Mouse (Mus musculus) spleen, postnatal 14 days (tissue): ENCODE data around the gene D430041D05Rik.

Experiments used
- DNase-seq, 2 experiments: peaks; one replicate each; pipeline ENCODE4 v3.0.0; 2021 to 2022; ENCODE audit warnings: low spot score in 2 of 2

Gene D430041D05Rik

DNA sequence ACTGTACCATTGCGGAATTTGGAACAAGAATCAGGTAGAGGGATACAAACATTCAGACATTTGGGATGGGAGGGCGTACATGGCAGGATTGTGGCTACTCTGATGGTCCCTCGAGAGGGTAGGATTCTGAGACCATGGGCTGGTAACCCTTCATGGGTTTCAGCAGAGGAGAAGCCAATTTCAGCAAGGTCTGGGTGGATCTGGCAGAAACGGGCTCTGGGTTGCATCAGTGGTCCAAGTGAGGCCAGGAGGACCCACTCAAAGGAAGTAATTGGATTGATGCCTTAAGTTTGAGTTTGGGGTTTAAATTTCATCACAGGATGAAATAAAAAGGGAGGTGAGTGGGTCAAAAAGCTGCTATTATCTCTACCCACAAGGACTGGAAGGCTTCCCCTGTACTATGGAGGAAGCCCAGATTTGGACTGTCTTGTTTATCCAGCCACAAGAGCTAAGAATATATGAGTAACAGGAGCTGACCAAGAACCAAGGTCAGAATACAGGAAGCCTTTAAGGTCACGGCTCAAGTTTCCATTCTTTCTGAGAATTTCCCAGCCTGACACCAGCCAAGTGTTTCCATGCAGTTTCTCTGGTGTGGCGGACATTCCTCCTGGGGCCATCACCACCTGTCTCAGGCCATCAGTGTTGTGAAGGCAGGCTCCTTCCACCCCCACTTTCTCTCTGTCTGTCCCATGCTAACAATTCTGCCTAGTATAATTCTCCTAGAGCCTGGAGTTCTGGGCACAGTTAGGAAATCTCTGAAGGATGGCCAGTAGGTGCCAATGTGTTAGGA is 260.0 kb downstream of the D430041D05Rik start:
- no peak for DNase-seq

DNA sequence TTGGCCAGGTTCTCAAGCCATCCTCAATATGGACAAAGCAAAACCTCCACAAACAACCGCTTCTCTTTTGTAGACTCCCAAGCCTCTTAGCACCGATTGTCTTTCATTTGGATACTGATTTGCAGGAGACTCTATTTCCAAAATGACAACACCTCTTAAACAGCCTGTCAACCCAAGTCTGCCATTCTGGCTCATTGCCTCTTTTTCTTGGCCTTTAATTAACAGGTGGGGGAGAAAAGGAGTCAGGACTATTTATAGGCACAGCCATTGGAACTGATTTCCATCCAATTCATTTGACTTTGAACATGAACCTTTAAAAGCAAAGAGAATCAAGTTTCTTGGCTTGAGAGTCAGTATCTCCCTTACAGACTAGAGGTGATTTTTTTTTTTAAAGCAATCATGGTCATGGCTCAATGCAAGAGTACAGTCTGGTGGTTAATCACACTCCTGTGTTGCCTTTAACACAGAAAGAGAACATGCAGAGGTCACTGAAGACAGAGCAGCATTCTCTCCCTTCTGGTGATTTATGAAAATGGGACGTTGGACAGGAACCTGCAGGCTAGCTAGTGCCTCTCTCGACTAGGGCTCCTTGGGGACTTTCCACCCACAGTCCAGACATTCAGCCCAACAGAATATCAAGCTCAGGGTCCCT is 262.8 kb downstream of the D430041D05Rik start:
- DNase-seq, result no peak

DNA sequence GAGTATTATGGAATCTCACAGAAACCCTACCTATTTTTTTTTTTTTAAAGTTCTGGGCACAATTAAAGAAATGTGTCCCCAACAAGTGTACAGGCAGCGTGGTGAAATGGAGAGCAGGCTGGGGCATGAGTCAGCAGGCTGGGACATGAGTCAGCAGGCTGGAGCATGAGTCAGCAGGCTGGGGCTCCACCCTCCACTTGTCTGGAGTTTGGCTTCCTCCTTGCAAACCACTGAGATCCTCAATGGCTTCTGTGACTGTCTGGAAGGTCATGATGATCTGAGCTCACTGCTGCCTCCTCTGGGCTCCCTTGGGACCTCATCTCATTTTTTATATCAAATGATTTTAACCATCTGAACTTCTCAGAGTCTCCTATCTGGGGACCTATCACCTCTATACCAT is 264.8 kb downstream of the D430041D05Rik start:
- DNase-seq, result peak; percentile 34 to 46

DNA sequence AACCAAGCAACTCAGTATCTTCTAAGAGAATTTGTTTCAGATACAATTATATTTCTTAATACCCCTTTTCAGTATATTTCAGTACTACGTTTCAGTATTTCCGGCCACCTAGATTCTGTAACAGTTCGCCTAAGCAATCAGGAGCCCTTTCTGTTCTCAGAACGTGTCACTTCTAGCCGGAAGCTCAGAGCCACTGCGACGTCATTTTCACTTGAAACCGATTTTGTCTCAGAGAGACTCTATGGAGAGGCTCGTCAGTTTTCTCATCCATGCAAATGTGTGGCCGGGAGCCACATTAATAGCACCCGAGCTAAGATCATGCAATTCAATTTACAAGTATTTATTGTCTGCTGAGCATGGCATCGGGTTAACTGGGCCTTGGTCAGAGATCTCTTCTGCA is 266.8 kb downstream of the D430041D05Rik start:
- DNase-seq, result no peak

DNA sequence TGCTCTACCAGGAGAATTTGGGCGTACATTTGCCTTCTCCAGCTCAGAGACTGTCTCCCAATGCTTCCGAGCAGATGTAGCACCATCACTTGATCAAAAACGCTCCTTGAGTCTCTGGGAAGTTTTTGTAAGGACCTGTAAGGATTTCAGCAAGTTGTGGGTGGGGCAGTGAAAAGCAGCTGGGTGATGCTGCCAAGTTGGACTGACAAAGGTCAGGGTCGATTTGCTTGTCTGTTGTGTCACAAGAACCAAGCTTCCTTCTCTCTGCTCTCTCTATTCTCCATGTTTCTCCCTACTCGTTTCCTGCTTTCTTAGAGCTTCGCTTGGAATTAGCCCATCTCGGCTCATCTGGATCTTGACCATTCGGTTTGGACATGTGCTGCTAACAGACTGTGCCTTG is 268.7 kb downstream of the D430041D05Rik start:
- DNase-seq, result no peak

DNA sequence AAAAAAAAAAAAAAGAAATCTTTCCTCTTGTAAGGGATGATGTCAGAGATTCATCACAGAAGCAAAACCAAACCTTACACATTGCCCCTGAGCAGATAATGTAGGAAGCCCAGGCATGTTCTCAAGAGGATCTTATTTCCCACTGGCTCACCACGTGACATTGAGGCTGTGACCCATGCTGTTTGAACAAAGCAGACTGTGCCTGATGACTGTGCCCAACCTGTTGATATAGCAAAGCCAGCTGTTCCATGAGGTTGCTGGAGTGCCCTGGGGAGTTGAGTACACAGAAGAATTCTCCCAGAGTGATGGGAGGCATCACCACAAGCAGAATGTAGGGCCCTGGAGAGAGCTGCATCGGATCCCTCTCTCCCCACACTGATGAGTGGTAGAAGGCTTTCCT is 274.9 kb downstream of the D430041D05Rik start:
- no peak for DNase-seq

DNA sequence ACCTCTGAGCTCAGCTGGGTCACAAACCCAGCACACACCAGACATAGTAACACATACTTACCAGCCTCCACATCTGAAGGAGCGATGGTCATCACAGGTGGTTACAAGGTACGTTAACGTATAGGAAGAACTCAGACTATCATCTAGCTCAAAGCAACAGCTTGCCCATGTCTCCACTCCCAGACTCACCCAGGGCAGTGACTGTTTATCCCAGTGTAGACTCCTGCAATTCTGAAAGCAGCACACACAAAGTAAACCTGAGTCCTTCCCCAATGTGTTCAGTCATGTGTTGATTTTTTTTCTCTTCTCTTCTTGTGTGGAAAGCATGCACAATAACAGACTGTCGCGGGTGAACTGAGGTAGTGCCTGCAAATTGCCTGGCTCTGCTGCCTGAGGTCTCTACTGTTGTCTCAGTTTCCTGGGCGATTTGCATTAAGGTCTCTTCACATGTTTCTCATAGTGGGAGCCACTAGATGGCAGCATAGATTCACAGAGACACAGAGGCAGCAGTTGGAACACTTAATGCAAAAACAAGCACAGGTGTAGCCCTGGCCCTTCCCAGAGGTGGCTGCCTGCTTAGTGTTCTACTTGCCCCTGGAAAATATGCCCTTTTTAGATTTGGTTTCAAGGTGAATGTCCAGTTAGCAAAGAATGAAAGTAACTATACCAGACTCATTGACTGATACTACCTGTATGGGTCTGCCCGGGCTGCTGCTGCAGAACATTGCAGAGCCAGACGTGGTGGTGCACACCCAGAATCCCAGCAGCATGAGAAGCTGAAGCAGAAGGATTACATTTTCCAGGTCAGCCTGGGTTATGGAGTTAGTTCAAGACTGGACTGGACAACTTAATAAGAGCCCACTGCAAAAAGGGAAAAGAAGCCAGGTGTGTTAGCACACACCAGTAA is 276.4 kb downstream of the D430041D05Rik start:
- DNase-seq, result peak in 1 of 2 experiments; percentile 57

DNA sequence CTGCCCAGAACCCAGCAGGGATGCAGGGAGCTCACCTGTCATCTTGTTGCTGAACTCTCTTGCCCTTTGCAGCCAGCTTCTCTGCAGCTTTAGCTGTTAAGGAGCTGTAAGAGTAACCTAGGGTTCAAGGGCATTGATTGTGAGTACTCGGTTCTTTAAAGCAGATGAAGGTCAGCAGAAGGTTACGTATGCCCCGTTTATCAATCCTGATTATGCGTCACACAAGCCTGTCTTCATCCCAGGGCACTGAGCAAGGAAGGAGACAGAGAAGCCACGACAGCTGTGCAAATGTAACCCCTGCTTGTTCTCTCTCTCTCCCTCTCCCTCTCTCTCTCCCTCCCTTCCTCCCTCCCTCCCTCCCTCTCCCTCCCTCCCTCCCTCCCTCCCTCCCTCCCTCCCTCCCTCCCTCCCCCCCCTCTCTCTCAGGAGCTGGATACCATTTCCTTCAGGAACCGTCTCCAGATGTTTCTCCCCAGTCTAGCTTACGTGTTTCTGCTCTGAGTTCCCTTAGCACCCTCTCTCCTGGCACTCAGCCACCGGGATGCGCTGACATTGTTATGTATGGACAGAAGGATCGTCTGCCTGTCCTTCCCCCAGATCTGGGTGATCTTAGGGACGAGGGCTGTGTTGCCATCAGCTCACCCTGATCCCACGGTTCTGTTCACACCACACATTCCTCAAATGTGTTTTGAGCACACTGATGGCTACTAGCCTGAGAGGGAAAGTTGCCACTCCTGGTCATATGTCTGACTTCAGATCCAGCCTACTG is 277.6 kb downstream of the D430041D05Rik start:
- DNase-seq, result no peak

DNA sequence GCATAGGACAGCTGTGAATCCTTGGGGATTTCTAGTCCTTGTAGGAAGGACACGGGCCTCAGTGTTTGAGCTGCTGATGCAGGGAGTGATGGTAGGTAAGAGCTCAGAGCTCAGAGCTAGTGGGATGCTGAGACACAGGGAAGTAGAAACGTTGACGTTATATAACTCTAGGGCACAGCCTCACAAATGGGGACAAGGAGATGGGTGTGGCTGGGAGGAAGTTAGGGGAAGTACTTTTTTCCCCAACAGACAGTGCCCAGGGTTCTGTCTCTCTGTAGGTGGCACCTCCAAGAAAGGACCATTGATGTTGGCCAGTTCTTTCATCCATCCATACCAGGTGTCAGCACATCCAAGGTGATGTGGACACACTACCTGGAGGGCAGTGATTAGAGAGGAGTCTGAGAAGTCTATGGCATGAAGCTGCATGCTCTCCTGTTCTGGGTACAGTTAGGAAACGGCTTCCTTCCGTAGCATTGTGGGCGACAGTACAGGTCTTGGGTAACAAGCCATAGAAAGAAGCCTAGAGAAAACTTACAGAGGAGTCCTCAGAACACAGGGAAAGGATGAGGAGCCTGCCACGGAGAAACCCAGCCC is 278.4 kb downstream of the D430041D05Rik start:
- no peak for DNase-seq

DNA sequence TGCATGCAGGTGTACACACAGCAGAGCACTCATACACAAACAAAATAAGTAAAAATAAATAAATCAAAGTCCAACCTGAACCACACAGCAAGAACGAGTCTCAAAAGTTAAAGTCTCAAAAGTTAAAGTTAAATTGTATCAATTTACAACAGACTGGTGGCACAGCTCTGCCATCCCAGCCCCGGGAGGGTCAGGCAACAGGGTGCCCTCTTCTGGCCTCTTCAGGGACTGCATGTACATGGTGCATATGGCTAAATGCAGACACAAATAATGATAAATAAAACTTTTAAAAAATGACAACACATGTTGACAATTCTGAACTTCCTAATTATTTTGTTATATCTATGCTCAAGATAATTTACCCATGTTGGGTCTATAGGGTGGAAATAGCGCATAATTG is 279.8 kb downstream of the D430041D05Rik start:
- DNase-seq, result peak; percentile 67 to 82

DNA sequence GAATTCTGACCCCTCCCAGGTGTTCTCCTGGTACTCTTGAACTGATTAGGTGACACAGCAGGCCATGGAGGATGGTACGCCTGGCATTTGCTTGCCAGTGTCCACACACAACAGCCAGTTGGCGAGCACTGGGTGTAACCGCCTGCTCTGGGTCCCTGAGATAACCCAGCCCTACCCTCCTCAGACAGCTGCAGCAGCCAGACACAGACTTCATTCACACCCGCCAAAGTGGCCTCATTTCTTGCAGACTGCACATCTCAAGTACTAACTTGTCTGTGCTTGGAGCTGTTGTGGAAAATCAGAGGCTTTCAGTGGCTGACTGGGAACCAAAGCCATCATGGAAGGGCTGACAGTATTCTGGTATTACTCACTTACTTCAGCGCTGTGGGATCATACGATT is 280.6 kb downstream of the D430041D05Rik start:
- DNase-seq, result peak; percentile 44 to 53

DNA sequence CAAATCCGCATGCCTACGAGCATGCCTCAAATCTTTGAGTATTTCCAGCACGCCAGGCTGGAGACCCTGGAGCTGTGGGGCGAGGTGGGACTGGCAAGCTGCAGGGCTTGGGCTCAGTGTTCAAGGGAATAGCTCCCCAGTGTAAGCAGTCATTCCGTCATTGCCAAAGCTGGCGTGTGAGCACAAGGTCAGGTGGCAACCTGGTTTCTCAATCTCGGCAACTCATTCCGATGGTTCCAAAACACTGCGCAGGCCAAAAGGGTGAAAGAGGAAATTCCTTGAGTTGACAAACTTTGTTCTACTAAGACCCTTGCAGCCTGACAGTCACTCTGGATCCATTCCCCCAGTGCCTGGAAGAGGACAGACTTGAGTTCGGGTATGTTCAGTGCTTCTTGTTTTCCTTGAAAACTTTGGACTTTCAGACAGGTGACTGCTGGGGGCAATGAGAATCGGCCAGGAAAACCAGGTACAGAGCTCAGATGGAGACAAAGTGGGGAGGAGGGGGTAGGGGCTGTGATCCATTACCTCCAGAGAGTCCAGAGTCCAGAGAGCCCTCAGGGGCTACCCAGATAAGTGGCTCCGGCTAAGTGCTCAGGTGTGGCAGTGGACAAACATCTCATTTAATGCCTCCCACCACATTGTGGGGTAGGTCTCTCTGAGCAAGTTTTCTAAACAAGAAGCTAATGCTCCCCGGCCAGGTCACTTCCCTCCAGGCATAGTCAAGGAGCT is 281.8 kb downstream of the D430041D05Rik start:
- no peak for DNase-seq

DNA sequence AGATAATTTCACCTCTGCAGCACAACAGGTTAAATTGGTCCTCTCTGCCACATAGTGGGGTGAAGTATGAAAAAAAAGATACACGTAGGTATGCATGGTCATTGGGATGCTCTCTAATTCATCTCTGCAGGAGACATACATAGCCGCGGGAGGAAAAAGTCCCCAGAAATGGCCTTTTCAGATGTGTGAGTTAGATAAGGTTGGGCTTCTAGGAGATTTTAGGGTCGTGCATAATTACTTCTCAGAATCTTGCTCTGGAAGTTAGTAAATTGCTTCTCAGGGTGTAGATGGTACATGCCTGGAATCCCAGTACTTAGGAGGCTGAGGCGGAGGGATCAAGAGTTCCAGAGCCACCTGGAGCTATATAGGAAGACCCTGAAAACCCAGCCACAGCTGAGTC is 286.7 kb downstream of the D430041D05Rik start:
- DNase-seq, result no peak

DNA sequence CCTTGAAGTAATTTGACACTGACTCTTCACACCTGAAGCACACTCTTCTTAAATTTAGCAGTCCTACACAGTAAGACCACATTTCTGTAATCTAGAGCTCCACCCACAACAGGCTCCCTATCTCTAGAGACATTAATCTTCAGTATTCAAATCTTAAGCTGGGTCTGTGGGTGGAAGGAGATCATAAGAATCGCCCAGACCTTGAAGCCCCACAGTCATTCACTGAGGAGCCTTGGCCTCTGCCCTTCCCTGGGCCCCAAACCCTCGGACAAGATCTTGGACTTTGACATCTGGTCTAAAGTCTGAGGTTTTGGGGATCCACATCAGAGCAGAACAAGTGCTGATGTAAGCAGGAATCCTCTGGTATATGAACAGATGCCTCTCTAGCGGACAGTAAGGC is 287.3 kb downstream of the D430041D05Rik start:
- DNase-seq, result peak in 1 of 2 experiments; percentile 16

DNA sequence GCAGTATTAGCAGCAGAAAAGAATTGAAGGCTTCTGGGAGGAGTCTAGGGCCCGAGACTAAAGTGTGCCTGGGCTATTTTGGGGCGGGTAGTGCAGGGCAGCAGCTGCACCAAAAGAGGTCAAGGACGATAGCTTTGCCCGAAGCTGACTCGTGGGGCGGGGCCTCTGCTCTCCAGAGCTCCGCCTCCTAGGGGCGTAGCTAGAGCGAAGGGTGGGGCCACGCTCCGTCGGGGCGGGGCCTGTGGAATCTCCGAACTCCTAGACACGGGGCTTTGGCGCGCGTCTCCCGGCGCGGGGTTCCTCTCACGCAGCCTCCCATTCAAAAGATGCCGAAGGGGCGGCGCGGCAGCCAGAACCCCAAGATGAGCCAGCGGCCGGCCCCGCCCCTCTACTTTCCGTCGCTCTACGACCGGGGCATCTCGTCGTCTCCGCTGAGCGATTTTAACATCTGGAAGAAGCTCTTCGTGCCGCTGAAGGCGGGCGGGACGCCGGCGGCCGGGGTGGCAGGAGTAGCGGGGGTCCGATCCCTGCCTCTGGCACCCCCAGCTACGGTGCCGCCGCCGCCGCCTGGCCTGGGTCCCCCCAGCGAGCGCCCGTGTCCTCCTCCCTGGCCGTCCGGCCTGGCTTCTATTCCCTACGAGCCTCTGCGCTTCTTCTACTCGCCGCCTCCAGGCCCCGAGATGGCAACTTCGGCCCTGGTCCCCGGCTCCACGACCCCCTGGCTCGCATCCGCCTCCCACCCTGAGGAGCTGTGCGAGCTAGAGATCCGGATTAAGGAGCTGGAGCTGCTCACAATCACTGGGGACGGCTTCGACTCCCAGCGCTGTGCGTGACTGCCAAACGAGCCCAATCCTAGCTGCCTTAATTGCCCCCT is 288.1 kb downstream of the D430041D05Rik start, which contains the start of gene A930018P22Rik:
Gene A930018P22Rik (plus strand): TSS at position 265 of the 874 bp plus-strand sequence.
- peak; percentile 91 for DNase-seq

DNA sequence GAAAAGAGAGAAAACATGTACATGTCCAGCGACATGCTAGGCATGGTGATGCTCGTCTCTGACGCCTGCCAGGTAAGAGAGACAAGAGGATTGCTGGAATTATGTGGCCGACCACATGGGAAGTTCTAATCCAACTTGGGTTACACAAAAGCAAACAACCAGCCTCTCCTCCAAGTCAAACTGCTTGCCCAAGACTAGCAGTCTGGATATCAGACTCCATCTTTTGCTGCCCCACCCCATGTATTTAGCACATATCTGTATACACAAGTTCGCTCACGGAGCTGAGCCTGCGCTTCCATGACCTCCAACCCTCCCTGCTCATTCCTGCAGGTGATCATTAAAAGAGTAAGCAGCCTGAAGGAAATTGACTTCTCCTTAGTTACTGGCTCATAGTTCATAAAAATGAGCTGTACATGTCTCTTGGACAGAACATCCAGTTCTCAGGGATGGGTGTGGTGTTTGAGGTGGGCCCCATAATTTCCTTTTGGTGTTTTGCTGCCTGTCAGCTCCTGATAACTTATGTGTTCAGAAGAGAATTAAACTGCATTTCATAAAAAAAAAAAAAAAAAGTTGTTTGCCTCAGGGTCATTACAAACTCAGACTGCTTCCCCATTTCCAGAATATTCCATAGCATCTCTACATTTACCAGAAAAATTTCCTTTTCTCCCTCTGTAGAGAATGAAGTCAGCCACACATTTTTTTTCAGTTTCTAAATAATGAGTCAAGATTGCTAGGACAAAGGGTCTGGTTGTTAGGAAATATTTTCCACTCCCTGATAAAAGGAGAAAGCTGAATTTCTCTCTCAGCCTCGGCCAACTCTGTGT is 288.9 kb downstream of the D430041D05Rik start:
- peak in 1 of 2 experiments; percentile 13 for DNase-seq

DNA sequence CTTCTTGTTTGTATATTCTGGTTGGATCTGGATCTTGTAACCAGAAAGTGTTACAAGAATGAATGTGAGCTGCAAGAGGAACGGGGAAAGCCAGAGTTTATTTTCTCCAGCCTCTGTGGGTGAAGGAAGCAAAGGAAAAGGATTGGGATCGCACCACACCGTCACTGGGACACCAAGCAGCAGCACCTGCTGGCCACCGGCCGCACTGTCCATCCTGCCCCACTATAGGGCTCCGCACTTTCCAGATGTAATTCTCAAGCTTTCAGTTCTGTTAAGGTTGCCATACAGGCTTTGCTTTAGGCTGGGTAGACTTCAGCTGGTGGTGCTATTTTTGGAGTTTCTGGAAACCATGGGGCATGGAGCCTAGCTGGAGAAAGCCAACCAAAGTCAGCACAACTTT is 290.5 kb downstream of the D430041D05Rik start:
- no peak for DNase-seq

DNA sequence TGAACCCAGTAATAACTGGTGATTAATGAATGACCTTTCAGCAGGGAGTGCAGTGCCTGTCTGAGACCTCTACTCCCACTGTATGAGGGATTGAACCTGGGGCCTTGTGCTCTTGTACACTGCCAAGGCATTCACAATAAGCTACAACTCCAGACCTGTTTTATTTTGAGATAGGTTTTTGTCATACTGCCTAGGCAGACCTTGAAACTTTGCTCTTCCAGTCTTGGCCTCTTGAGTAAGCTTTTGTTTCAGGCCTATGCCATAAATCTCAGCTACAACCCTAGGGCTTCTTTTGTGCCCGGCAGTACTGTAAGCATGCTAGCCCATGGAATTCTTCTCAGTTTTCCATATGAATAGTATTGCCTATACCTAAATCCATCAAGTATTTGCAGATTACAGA is 291.7 kb downstream of the D430041D05Rik start:
- DNase-seq, result no peak
